Mouse (Mus musculus): Measurements from ENCODE around the gene Snx20. TPM values are rescaled to one million over a fixed set of nuclear protein-coding genes. Genes with fewer than 3 reads are reported as not detected.

Gene Snx20
- polyA plus RNA-seq (2014; fragmentation: Nextera tagmentation; extraction: Ambion mirVana), result 2.2 and 2.3 TPM in 2 replicates

DNA sequence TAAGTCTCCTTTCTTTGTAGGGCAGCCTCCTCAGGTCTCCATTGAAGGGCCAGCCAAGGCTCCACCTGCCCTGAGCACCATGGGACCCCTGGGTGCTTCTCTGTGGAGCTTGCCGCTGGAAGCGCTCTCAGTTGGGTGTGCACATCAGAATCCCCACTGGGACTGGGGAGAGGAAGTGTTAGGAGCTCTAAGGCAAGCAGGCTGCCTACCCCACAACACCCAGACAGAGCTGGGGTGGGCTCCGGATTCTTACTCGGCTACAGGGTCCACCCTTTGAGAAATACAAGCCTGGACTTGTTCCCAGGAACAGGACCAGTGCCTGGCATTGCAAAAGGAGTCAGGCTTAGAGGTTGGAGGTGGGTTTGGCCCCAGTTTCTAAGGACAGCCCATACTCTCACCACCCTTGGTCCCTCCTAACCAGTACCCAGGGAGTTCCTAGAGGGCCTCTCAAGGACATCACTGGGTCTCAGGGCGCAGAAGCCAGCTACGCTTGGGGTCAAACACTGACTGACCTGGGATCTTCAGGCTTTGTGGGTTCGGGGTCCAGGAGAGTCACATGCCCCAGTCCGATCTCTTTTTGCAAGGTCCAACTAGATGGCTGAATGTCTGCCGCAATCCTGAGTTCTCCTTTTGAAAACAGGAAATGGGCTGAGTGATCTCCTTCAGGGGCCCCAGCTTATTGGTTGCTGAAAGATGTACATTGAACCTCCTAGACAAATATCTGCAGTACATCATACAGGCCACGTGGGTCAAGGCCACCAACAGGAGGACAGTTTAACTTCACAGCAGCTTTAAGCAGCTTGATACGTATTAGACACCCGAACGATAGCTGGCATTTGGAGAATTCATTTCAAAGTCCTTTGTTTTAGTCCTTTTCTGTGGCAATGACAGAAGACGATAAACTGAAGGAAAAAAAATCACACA is at the start of gene Snx20:
TSS of gene Snx20 (minus strand) at position 655 of the 924 bp plus-strand sequence.
- ATAC-seq (ENCODE audit: low FRiP score, low TSS enrichment), result no peak
- Histone ChIP-seq H3K4me3 (ENCODE audit: low read length) (no peak within 1 kb of the TSS), H3K4me2 (replicated peaks; ENCODE audit: low read depth, low read length) (no peak within 1 kb of the TSS), H3K9me3 (ENCODE audit: control insufficient read depth, low read length) (no peaks in the 10 kb centered on the region), H3K4me1 (ENCODE audit: control insufficient read depth, insufficient read depth, low read length) (no peaks in the 10 kb centered on the region), H3K36me3 (ENCODE audit: control insufficient read depth, insufficient read depth, low read length) (no peaks in the 10 kb centered on the region), H3K27me3 (ENCODE audit: control insufficient read depth, insufficient read depth, low read length) (no peaks in the 10 kb centered on the region), H3K27ac (ENCODE audit: low read depth, low read length) (no peak within 1 kb of the TSS), H3K9ac (ENCODE audit: low read depth, low read length) (no peak within 1 kb of the TSS)
- WGBS, result 82% methylated on average over 14 of the region's 14 CpGs

DNA sequence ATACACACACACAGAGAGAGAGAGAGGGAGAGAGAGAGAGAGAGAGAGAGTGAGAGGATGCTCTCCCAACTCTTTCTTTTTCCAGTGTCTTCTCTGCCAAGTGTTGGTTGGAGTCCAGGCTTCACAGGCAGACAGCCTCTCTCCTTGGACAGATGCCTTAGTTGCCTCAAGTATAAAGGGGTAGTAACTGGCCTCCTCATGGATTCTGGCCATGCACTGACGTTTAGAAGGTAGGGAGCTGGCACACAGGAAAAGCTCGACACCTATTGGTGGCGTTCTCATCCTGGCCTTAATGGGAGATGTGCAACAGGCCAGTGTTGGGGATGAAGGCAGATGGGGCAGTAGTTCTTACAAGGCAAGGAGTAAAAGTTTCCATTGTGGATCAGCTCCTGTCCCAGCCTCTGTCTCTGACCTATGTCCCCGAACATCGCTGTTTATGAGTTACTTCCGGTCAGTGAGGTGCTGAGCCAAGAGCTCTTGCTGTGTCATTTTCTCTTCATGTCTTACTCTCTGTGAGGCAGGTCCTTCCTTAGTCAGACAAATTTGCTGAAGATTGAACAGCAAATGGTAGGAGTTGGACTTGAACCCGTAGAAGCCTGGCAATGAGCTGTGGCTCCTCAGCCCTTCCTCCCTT is 47.8 kb upstream of the Snx20 start:
- no peaks in the 10 kb centered on the region for H3K27me3 ChIP-seq (ENCODE audit: control insufficient read depth, insufficient read depth, low read length)
- no peak overlapping the region for H3K4me3 ChIP-seq (ENCODE audit: low read length)
- no peak for ATAC-seq (ENCODE audit: low FRiP score, low TSS enrichment)
- no peaks in the 10 kb centered on the region for H3K9me3 ChIP-seq (ENCODE audit: control insufficient read depth, low read length)
- no peak overlapping the region for H3K9ac ChIP-seq (ENCODE audit: low read depth, low read length)
- no peak overlapping the region for H3K4me2 ChIP-seq (replicated peaks; ENCODE audit: low read depth, low read length)
- H3K27ac ChIP-seq (ENCODE audit: low read depth, low read length), result no peak overlapping the region
- no peaks in the 10 kb centered on the region for H3K36me3 ChIP-seq (ENCODE audit: control insufficient read depth, insufficient read depth, low read length)
- no peaks in the 10 kb centered on the region for H3K4me1 ChIP-seq (ENCODE audit: control insufficient read depth, insufficient read depth, low read length)
- 87% methylated on average over 7 of the region's 7 CpGs for WGBS

DNA sequence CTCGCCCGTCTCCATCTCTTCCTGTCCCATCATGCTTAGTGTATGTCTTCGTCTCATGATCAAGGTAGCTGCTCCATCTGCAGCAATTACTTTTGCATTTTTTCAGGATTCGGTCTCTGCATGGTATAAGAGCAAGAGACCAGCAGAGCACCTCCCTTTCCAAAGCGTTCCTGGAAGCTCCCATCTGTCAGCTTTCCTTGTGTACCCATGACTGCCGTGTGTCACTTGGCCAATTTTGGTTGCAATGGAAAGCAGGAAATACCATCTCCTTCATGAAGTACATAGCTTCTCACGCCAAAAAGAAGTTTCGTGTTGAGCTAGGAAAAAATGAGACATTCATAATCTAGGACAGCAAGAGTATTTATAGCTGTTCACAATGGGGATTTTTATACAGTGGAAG is 45.1 kb upstream of the Snx20 start:
- ATAC-seq (ENCODE audit: low FRiP score, low TSS enrichment), result no peak
- H3K4me3 ChIP-seq (ENCODE audit: low read length), result no peak overlapping the region
- H3K9me3 ChIP-seq (ENCODE audit: control insufficient read depth, low read length), result no peaks in the 10 kb centered on the region
- H3K4me1 ChIP-seq (ENCODE audit: control insufficient read depth, insufficient read depth, low read length), result no peaks in the 10 kb centered on the region
- no peaks in the 10 kb centered on the region for H3K27me3 ChIP-seq (ENCODE audit: control insufficient read depth, insufficient read depth, low read length)
- 89% methylated on average over 8 of the region's 8 CpGs for WGBS
- no peak overlapping the region for H3K27ac ChIP-seq (ENCODE audit: low read depth, low read length)
- no peak overlapping the region for H3K4me2 ChIP-seq (replicated peaks; ENCODE audit: low read depth, low read length)
- no peak overlapping the region for H3K9ac ChIP-seq (ENCODE audit: low read depth, low read length)
- H3K36me3 ChIP-seq (ENCODE audit: control insufficient read depth, insufficient read depth, low read length), result no peaks in the 10 kb centered on the region

DNA sequence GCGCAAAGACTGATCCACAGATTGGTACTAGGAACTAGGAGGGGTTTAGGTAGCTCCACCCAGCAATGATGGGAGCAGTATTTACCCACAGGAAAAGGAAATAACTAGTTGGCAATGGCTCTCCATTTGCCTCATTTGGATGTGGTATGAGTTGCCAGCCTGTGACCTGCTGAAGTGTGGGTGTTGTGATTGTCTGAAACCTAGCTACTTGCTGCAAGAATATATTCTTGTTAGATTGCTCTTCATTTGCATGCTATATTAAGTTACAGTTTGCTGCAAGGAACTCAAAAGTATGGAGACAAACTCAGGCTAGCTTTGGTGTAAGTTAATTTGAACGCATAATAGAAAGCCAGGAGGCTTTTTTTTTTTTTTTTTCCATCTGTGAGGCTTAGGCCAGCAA is 44.6 kb upstream of the Snx20 start:
- Histone ChIP-seq H3K4me2 (replicated peaks; ENCODE audit: low read depth, low read length) (no peak overlapping the region), H3K4me1 (ENCODE audit: control insufficient read depth, insufficient read depth, low read length) (no peaks in the 10 kb centered on the region), H3K27ac (ENCODE audit: low read depth, low read length) (no peak overlapping the region), H3K36me3 (ENCODE audit: control insufficient read depth, insufficient read depth, low read length) (no peaks in the 10 kb centered on the region), H3K27me3 (ENCODE audit: control insufficient read depth, insufficient read depth, low read length) (no peaks in the 10 kb centered on the region), H3K4me3 (ENCODE audit: low read length) (no peak overlapping the region), H3K9me3 (ENCODE audit: control insufficient read depth, low read length) (no peaks in the 10 kb centered on the region), H3K9ac (ENCODE audit: low read depth, low read length) (no peak overlapping the region)
- ATAC-seq (ENCODE audit: low FRiP score, low TSS enrichment), result no peak
- 91% methylated on average over 2 of the region's 2 CpGs for WGBS

DNA sequence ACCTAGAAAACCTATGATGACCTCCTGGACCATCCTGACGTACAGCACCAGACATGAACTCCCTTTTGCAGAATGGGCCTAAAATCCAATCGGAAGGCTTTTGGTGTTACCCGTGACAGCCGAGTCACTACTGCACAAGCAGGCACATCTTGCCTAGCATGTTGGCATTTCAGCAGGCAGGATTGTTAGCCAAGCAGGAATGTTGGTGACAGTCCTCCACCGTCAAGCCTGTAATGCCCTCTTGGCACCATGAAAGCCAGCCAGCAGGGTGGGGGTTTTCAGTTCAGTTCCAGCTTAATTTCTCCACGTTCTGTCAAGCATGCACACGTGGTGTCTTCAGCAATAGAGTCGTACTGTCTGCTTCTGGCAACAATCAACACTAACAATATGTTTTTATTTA is 41.1 kb upstream of the Snx20 start:
- no peak for ATAC-seq (ENCODE audit: low FRiP score, low TSS enrichment)
- H3K4me1 ChIP-seq (ENCODE audit: control insufficient read depth, insufficient read depth, low read length), result no peaks in the 10 kb centered on the region
- H3K27ac ChIP-seq (ENCODE audit: low read depth, low read length), result no peak overlapping the region
- H3K36me3 ChIP-seq (ENCODE audit: control insufficient read depth, insufficient read depth, low read length), result no peaks in the 10 kb centered on the region
- no peaks in the 10 kb centered on the region for H3K27me3 ChIP-seq (ENCODE audit: control insufficient read depth, insufficient read depth, low read length)
- no peak overlapping the region for H3K9ac ChIP-seq (ENCODE audit: low read depth, low read length)
- H3K9me3 ChIP-seq (ENCODE audit: control insufficient read depth, low read length), result no peaks in the 10 kb centered on the region
- no peak overlapping the region for H3K4me3 ChIP-seq (ENCODE audit: low read length)
- 80% methylated on average over 8 of the region's 8 CpGs for WGBS
- H3K4me2 ChIP-seq (replicated peaks; ENCODE audit: low read depth, low read length), result no peak overlapping the region

DNA sequence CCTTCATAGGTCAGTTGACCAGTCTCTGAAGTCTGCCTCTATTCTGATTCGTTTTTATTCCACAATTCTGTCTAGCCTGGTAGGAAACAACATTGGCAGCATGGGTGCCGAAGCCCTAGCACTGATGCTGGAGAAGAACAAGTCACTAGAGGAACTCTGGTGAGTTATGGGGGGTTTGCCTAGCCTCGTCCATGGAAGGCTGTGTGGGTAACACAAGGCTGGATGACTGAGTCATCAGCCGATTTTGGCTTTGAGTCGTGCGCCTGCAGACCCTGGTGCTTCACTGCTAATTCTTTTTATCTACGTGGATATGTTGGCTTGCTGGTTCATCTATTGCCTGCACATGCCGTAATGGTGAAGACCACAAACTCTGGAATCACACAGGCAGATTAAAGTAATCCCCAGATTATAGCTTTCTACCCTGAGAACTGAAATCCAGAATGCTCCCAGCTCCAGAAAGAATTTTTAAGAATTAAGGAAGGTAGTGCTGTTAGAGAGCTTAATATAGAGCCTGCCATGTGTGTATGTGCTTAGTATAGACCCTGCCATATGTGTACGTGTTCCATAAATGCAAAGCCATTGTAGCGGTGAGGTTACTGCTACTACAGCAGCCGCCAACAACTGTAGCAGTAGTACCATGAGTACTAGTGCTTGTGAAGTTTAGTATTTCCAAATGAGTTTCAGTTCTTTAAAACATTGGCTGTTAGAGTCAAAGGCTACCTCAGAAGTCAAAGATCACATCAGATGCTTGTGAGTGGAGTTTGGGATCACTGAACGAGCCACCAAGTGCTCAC is 39.6 kb upstream of the Snx20 start:
- ATAC-seq (ENCODE audit: low FRiP score, low TSS enrichment), result no peak
- H3K4me2 ChIP-seq (replicated peaks; ENCODE audit: low read depth, low read length), result no peak overlapping the region
- WGBS, result 88% methylated on average over 12 of the region's 12 CpGs
- no peak overlapping the region for H3K4me3 ChIP-seq (ENCODE audit: low read length)
- H3K4me1 ChIP-seq (ENCODE audit: control insufficient read depth, insufficient read depth, low read length), result no peaks in the 10 kb centered on the region
- no peaks in the 10 kb centered on the region for H3K27me3 ChIP-seq (ENCODE audit: control insufficient read depth, insufficient read depth, low read length)
- no peaks in the 10 kb centered on the region for H3K36me3 ChIP-seq (ENCODE audit: control insufficient read depth, insufficient read depth, low read length)
- H3K9me3 ChIP-seq (ENCODE audit: control insufficient read depth, low read length), result no peaks in the 10 kb centered on the region
- no peak overlapping the region for H3K9ac ChIP-seq (ENCODE audit: low read depth, low read length)
- no peak overlapping the region for H3K27ac ChIP-seq (ENCODE audit: low read depth, low read length)

DNA sequence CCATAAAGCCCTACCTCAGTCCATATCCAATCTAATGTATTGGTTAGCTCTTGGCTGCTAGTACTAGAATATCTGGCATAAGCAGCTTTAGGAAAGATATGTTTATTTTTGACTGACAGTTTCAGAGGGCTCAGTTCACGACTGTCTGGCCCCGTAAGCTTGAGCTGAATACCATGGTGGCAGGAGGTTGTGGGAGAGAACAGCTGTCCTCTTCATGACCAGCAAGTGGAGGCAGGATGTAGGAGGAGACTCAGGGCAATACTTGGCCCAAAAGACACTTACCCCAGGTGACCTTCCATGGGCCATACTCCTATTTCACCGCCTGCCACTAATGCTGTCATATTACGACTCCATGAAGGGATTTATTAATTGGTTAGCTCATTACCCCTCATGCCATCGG is 37.9 kb upstream of the Snx20 start:
- Histone ChIP-seq H3K4me2 (replicated peaks; ENCODE audit: low read depth, low read length) (no peak overlapping the region), H3K36me3 (ENCODE audit: control insufficient read depth, insufficient read depth, low read length) (no peaks in the 10 kb centered on the region), H3K9ac (ENCODE audit: low read depth, low read length) (no peak overlapping the region), H3K9me3 (ENCODE audit: control insufficient read depth, low read length) (no peaks in the 10 kb centered on the region), H3K27ac (ENCODE audit: low read depth, low read length) (no peak overlapping the region), H3K4me3 (ENCODE audit: low read length) (no peak overlapping the region), H3K4me1 (ENCODE audit: control insufficient read depth, insufficient read depth, low read length) (peaks cover under 1% of the 10 kb centered on the region; the same call in 1 of the 2 replicates), H3K27me3 (ENCODE audit: control insufficient read depth, insufficient read depth, low read length) (no peaks in the 10 kb centered on the region)
- 63% methylated on average over 5 of the region's 5 CpGs for WGBS
- ATAC-seq (ENCODE audit: low FRiP score, low TSS enrichment), result no peak

DNA sequence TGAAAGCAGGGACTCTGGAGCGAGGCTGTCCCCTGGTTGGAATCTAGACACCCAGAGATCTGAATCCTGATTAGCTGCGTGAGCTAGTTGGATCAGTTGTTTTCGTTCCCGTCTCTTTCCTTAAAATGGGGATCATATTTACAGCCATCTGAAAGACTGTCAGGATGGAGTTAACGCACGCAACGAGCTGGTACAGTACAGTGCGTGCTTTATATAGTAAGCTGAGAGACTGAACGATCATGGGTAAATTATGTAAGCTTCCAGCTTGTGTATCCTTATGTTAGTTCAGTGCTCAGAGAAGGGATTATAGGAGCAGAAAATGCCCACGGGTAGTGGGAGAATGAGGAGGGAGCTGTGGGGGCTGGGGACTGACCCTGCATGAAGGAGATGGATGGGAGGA is 35.6 kb upstream of the Snx20 start:
- no peak overlapping the region for H3K4me2 ChIP-seq (replicated peaks; ENCODE audit: low read depth, low read length)
- no peaks in the 10 kb centered on the region for H3K36me3 ChIP-seq (ENCODE audit: control insufficient read depth, insufficient read depth, low read length)
- H3K27ac ChIP-seq (ENCODE audit: low read depth, low read length), result no peak overlapping the region
- H3K9ac ChIP-seq (ENCODE audit: low read depth, low read length), result no peak overlapping the region
- H3K9me3 ChIP-seq (ENCODE audit: control insufficient read depth, low read length), result no peaks in the 10 kb centered on the region
- WGBS, result 63% methylated on average over 10 of the region's 10 CpGs
- ATAC-seq (ENCODE audit: low FRiP score, low TSS enrichment), result no peak
- no peaks in the 10 kb centered on the region for H3K27me3 ChIP-seq (ENCODE audit: control insufficient read depth, insufficient read depth, low read length)
- peaks cover 7% of the 10 kb centered on the region; the same call in 1 of the 2 replicates for H3K4me1 ChIP-seq (ENCODE audit: control insufficient read depth, insufficient read depth, low read length)
- no peak overlapping the region for H3K4me3 ChIP-seq (ENCODE audit: low read length)
